Mouse (Mus musculus): ENCODE results near the gene Adh4.
"Not testable (repeated sequence)": the region's sequence is repeated elsewhere in the genome, so short reads cannot be mapped to it uniquely, and the experiment has no call there.

Adh4 gene

GRCm38 (mm10) chr3:138443465-138443771 lies 28.2 kb downstream of the Adh4 start:
- DNase-seq (ENCODE audit: low spot score in 2 of 2) = no peak

DNA sequence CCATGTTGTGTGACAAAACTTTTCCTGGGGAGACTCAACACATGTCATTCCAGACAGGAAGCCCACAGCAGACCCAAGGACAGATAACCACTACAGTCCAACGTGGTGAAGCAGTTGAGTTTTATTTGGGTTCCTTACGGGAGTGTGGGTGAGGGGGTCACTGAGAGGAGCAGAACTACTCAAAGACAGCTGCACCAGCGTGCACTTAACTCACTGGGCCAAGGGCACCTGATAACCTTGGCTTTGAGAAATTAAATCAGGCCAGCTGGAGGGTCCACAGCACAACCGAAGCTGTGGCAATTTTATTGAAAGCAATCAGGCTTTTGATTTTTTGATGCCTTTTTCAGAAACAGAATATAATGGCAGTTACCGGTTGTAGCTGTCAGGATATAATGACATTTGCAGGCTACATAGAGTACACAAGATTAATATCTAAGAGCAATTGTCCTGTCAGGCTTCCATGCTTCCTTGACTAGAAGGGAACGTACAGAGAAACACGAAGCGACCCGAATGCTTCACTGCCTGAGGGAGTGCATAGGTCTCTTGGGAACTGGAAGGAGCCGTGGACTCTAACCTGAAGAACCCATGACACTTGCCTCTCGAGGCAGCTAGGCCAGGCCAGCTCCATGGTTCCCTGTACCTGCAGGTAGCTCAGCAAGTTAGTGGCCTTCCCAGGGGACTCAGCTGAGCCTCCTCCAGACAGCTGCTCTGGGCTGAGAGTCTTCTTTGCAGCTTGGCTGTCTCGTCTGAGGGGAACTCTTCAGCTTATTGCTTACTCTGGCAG lies 33.0 kb downstream of the Adh4 start:
- DNase-seq (ENCODE audit: low spot score in 2 of 2) = no peak

- no peak for DNase-seq (ENCODE audit: low spot score in 2 of 2)
Observed at GRCm38 (mm10) chr3:138452169-138452568, 36.9 kb downstream of the Adh4 start.

- DNase-seq (ENCODE audit: low spot score in 2 of 2) = no peak
Observed at GRCm38 (mm10) chr3:138454234-138454633, 39.0 kb downstream of the Adh4 start.

GRCm38 (mm10) chr3:138454711-138455435 lies 39.6 kb downstream of the Adh4 start:
- DNase-seq (ENCODE audit: low spot score in 2 of 2) = no peak

DNA sequence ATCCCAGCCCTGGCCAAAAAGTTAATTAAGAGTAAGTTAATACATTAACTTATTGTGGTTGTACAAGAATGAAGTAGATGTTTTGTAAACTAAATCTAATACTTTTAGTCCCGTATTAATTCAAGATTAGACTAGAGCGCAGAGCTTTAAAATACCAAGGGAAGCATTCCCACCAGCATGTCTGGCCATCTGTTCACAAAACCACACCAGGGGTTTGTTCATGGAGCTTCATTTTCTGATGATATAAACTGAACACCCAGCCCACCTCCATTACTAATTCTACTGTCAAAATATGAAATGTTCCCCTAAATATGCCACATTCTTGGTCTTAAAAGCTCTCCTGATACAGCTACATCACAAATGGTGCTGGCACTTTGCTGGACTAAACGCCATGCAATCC lies 43.2 kb downstream of the Adh4 start:
- no peak for DNase-seq (ENCODE audit: low spot score in 2 of 2)

DNA sequence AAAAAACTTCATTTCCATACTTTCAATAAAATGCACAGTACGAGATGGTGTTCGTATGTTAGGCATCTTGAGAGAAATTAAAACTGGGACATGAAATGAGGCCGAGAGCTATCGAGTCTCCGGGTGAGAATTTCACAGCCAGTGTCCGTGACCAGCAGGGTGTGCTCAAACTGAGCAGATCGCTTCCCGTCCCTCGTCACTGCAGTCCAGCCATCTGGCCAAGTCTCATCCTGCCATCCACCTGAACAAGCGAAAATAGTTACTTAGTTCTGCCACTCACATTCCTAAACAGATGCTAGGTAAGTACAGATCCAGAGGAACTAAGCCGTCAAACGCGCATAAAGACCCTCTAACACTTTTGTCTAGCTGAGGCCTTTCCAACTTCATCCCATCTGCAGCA lies 45.0 kb downstream of the Adh4 start:
- DNase-seq (ENCODE audit: low spot score in 2 of 2) = no peak

GRCm38 (mm10) chr3:138461832-138462231 lies 46.6 kb downstream of the Adh4 start:
- DNase-seq (ENCODE audit: low spot score in 2 of 2) = no peak

- no peak for DNase-seq (ENCODE audit: low spot score in 2 of 2)
Observed at GRCm38 (mm10) chr3:138463137-138463536, 47.9 kb downstream of the Adh4 start.

DNA sequence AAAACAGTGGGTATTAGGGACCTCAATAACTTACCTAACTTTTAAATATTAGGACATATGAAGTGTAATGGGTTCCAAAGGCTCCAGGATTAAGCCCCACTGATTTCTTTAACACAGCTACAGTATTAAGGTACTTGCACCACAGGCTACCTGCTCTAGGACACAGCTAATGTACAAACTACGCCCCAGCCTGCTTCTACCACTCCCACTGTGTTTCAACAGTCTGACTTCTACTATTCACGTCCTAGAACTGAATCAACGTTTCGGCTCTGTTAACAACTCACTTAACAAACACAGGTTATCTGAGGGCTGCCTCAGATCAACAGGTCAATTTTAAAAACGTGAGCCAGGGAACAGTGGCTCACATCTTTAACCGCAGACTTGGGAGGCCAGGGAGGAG lies 48.5 kb downstream of the Adh4 start:
- DNase-seq (ENCODE audit: low spot score in 2 of 2) = no peak

DNA sequence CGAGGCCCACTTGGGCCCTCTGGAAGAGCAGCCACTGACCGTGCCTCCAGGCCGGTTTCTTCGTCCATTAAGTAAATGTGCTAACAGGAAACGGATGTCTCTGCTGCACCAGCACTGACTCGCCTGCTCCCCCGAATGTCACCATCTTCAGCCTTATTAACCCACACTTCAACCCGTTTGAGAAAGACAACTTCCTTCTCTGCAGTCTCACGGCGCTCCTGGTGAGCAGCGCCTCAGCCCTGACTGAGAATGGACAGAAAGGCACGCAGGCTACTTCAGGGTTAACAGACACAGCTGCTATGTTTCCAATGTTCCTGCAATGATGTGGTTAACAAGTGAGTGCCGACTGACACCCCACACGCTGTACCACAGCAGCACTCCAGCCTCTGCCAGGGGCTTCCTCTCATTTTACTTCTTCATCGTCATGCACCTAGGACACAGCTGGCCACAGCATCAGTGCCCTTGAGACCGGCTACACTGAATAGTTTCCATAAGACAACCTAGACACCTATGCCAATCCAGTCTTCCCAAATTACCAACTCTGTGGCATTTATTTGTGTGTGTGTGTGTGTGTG lies 49.4 kb downstream of the Adh4 start:
- DNase-seq (ENCODE audit: low spot score in 2 of 2) = no peak

DNA sequence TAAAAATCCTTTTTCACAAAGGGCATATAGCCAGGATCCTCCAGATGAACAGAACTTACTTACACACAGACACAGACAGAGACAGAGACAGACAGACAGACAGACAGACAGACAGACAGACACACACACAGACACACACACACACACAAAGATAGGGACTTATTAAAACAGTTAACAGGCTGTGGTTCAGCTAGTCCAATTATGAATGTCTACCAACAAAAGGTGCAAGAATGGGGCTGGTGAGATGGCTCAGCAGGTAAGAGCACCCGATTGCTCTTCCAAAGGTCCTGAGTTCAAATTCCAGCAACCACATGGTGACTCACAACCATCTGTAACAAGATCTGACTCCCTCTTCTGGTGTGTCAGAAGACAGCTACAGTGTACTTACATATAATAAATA lies 51.4 kb downstream of the Adh4 start:
- not testable (repeated sequence) for DNase-seq (ENCODE audit: low spot score in 2 of 2)

DNA sequence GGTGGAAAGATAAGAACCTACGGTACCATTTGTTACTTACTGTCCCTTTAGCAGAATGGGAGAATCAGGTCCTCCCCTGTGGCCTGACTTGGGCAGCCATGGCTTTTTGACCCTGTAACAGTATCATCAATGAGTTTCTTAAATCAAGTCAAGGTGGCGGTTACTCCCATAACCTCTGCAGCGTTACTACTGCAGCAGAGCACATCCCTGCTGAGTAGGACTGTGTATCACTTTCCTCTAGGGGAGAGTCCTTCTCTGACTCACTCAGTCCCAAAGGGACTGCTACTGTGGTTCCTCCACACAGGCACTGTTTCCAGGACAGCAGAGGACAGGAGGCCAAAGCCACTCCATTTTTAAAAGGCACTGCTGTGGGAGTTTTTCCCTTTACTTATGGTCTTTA lies 55.8 kb downstream of the Adh4 start:
- no peak for DNase-seq (ENCODE audit: low spot score in 2 of 2)

DNA sequence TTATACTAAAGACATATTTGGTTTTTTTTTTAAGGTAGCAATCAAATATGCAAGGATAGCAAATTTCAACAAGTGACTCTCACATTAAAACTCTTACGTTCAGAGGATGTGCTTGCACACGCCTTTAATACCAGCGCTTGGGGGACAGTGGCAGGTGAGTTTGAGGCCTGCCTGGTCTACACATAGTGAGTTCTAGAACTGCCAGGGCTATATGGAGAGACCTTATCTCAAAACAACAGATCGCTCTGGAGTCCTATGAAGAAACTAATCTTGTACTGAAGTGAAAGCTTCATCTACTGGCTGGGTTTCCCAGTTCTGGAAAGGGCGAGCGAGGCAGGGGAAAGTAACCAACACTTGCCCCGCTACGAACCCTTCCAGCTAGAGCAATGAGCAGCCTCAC lies 64.2 kb downstream of the Adh4 start:
- no peak for DNase-seq (ENCODE audit: low spot score in 2 of 2)

All from urinary bladder, postnatal 36 days (tissue).